Mouse (Mus musculus): ENCODE measurements around the gene Rps8.

GRCm38 (mm10) chr4:117156372-117156771, 329 bp upstream of the Rps8 start:
- TF ChIP-seq CTCF (IDR thresholded peaks at IDR 0.05; ENCODE audit: extremely low read depth, insufficient read length, insufficient replicate concordance, low read depth, low read length) (no peak), POLR2A (IDR thresholded peaks at IDR 0.05; ENCODE audit: low read depth, low read length) (no peak)
